Mouse (Mus musculus) embryonic facial prominence, embryonic 10.5 days (tissue): ENCODE results near the gene Smug1. TPM values are rescaled to one million over a fixed set of nuclear protein-coding genes. Genes with fewer than 3 reads are reported as not detected.

ENCODE experiments used
- DNase-seq: peaks from one replicate; pipeline ENCODE4 v3.0.0-alpha.2; 2017; ENCODE audit warnings: low spot score
- H3K27ac ChIP-seq: fragments of 300-500 bp; sonication (generic); replicated peaks from 2 replicates; pipeline ENCODE4 v1.5.1; 2016; ENCODE audit warnings: mild to moderate bottlenecking
- H3K27me3 ChIP-seq: fragments of 300-500 bp; sonication (generic); replicated peaks from 2 replicates; pipeline ENCODE4 v1.6.1; 2016; ENCODE audit warnings: low read depth, mild to moderate bottlenecking; ENCODE audit not compliant: poor library complexity, severe bottlenecking
- H3K36me3 ChIP-seq: fragments of 300-500 bp; sonication (generic); replicated peaks from 2 replicates; pipeline ENCODE4 v1.6.1; 2016; ENCODE audit warnings: mild to moderate bottlenecking, moderate library complexity
- H3K4me1 ChIP-seq: fragments of 300-500 bp; sonication (generic); 2 replicates; pipeline ENCODE4 v1.6.1; 2016
- H3K4me3 ChIP-seq: fragments of 300-500 bp; sonication (generic); 2 replicates; pipeline ENCODE4 v1.5.1; 2016; ENCODE audit warnings: mild to moderate bottlenecking, moderate library complexity
- H3K9me3 ChIP-seq: fragments of 300-500 bp; sonication (generic); 2 replicates; pipeline ENCODE4 v1.6.1; 2016; ENCODE audit warnings: mild to moderate bottlenecking
- WGBS: fragments of 180-500 bp; shearing (Covaris S2); methylation state at CpG from one replicate; pipeline ENCODE4 v1.1.7; 2016; 5-methylcytosine and 5-hydroxymethylcytosine counted together
- polyA plus RNA-seq: library from polyadenylated mRNA; unstranded; fragments of >200 nt; fragmentation: Nextera tagmentation; extraction: Ambion mirVana; gene quantifications from 2 replicates; pipeline ENCODE4 v1.2.1, GENCODE M21; 2016

The Smug1 gene
- polyA plus RNA-seq, 1 experiment from 2014 or later, result 19.6 TPM

GRCm38 (mm10) chr15:103171276-103171675, 4.4 kb upstream of the Smug1 start:
- Histone ChIP-seq H3K4me3 (no peak overlapping the region), H3K9me3 (no peaks in the 10 kb centered on the region), H3K4me1 (peaks cover 45% of the 10 kb centered on the region), H3K27me3 (peaks cover 100% of the 10 kb centered on the region), H3K36me3 (no peaks in the 10 kb centered on the region), H3K27ac (no peak overlapping the region)
- 7% methylated on average over 8 of the region's 8 CpGs for WGBS
- peak; percentile 44 for DNase-seq

DNA sequence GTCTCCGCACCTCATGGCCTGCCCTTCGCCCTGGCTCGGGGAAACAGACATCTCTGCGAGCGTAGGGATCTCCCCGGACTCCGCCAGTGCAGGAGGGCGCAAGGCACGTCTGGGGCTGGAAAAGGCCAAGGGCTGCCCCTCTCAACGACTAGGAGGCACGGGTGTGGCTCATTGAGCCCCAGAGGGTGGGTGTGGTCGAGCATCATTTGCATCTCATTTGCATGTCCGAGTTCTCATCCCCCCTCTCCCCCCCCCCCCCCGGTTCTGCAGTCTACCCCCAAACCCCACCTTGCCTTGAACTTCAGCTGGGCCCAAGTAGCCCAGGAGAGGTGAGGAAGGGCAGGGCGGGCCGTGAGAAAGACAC, 3.4 kb upstream of the Smug1 start:
- peak overlapping the region; percentile 61 for H3K4me3 ChIP-seq
- H3K27ac ChIP-seq, result peak overlapping the region; percentile 62; the same call in 1 of the 2 replicates
- 5% methylated on average over 16 of the region's 16 CpGs for WGBS
- peaks cover 100% of the 10 kb centered on the region for H3K27me3 ChIP-seq
- H3K9me3 ChIP-seq, result no peaks in the 10 kb centered on the region
- no peaks in the 10 kb centered on the region for H3K36me3 ChIP-seq
- H3K4me1 ChIP-seq, result peaks cover 48% of the 10 kb centered on the region
- no peak for DNase-seq

- Histone ChIP-seq H3K27ac (peak overlapping the region; percentile 62), H3K9me3 (no peaks in the 10 kb centered on the region), H3K4me1 (peaks cover 52% of the 10 kb centered on the region), H3K4me3 (peak overlapping the region; percentile 61), H3K36me3 (no peaks in the 10 kb centered on the region), H3K27me3 (peaks cover 99% of the 10 kb centered on the region)
- 3% methylated on average over 26 of the region's 26 CpGs for WGBS
- peak; percentile 74 for DNase-seq
These were observed 2.9 kb upstream of the Smug1 start for GRCm38 (mm10) chr15:103169612-103170315.

DNA sequence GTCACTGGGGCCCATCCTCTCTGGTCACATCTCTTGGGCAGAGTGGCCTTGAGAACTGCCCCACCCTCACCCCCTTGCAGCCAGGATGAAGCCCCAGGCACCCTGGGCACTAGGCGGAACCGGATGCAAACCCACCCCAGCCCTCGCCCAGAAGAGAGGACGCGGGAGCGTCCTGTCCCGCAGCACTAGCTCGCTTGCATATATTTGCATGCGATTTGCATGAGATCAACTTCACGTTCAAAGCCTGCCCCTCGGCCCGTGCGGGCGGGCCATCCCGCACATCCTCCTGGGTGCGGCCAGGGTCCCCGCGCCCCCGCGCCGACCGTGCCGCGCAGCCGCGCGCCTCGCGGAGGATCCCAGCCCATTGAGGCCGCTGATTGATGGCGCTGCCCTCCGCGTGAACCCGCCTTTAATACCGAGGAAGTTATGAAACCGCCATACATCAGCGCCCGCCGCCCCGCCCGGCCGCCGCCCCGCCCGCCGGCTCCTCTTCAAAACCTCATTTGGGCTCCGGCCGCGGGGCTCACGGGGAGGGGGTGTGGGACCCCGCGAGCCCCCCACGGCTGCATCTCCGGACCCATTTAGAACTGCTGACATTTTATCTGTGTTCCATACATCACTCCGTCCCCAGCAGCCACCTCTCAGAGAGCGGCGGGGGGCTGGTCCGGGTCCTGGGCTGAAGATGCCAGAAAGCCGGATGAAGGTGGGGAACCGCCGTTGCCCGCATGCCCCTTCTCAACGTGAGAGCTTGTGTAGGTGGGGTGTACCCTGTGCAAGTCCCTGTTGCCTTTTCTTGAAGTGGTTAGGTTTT, 2.1 kb upstream of the Smug1 start:
- peak overlapping the region; percentile 61 for H3K4me3 ChIP-seq
- H3K36me3 ChIP-seq, result no peaks in the 10 kb centered on the region
- no peaks in the 10 kb centered on the region for H3K9me3 ChIP-seq
- H3K27me3 ChIP-seq, result peaks cover 96% of the 10 kb centered on the region
- peak overlapping the region; percentile 40; the same call in 1 of the 2 replicates for H3K27ac ChIP-seq
- WGBS, result 1% methylated on average over 63 of the region's 63 CpGs
- peak; percentile 72 for DNase-seq
- peaks cover 52% of the 10 kb centered on the region for H3K4me1 ChIP-seq

GRCm38 (mm10) chr15:103167786-103168185, 894 bp upstream of the Smug1 start:
- H3K27me3 ChIP-seq, result peaks cover 84% of the 10 kb centered on the region
- H3K9me3 ChIP-seq, result no peaks in the 10 kb centered on the region
- no peak for DNase-seq
- peaks cover 57% of the 10 kb centered on the region for H3K4me1 ChIP-seq
- H3K36me3 ChIP-seq, result no peaks in the 10 kb centered on the region
- WGBS, result 6% methylated on average over 3 of the region's 3 CpGs
- peak overlapping the region; percentile 5; the same call in 1 of the 2 replicates for H3K4me3 ChIP-seq
- H3K27ac ChIP-seq, result no peak overlapping the region

- H3K27me3 ChIP-seq, result peaks cover 65% of the 10 kb centered on the region
- no peaks in the 10 kb centered on the region for H3K9me3 ChIP-seq
- H3K4me1 ChIP-seq, result peaks cover 57% of the 10 kb centered on the region
- no peak for DNase-seq
- H3K4me3 ChIP-seq, result no peak overlapping the region
- no peak overlapping the region for H3K27ac ChIP-seq
- no peaks in the 10 kb centered on the region for H3K36me3 ChIP-seq
- 42% methylated on average over 5 of the region's 5 CpGs for WGBS
These were observed 968 bp downstream of the Smug1 start for GRCm38 (mm10) chr15:103165924-103166323.

DNA sequence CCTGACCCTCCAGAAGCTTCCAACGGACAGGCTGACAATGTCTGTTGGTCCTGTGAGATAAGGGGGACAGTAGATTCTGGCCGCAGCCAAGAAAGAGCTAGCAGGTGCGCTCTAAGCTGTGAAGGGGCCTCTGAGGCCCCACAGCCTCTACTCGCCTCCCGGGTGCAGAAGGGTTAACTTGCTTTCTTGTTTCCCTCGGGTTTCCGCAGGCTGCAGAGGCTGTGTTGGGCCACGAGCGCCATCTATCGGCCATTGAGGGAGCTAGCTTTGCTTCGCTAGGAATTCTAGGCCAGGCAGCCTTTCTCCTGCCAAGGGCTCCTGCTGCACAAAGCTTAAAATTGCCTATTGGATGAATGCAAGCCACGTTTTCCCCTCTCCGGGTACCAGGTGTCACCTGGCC, 1.5 kb downstream of the Smug1 start:
- H3K36me3 ChIP-seq, result no peaks in the 10 kb centered on the region
- no peak overlapping the region for H3K4me3 ChIP-seq
- H3K4me1 ChIP-seq, result peaks cover 54% of the 10 kb centered on the region
- peak; percentile 92 for DNase-seq
- H3K27me3 ChIP-seq, result peaks cover 60% of the 10 kb centered on the region
- H3K27ac ChIP-seq, result no peak overlapping the region
- no peaks in the 10 kb centered on the region for H3K9me3 ChIP-seq
- WGBS, result under 1% methylated on average over 13 of the region's 13 CpGs

DNA sequence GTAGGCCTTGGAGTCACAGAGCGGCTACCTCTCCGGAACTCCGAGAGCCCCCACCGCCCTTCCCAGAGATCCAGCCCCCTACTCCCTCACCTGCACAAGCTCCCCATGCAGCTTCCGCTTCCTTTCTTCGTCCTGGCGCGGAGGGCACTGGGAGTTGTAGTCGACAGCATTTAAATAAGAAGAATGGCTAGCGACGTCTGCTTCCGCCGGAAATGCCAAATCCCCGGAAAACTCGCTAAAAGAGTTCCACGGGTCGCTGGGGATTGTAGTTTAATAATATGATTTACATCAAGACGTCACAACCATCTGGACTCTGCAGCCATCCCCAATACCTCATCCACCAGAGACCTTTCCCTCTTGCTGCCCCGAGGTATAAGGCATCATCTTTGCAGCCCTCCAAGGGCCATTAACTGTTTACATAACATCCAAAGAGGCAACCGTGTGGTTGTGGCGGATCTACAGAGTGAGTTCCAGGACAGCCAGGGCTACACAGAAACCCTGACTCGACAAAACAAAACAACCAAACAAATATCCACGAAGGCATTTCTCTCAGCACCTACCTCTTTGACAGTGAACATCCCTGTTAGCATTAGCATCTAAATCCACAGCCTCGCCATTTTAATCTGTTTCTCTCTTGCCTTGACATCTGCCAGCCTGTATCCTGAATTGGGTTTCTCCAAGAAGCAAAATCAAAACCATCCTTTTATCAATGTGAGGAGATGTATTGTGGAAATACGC, 3.5 kb downstream of the Smug1 start:
- Histone ChIP-seq H3K27me3 (peaks cover 43% of the 10 kb centered on the region), H3K9me3 (no peaks in the 10 kb centered on the region), H3K36me3 (no peaks in the 10 kb centered on the region), H3K4me1 (peaks cover 34% of the 10 kb centered on the region), H3K27ac (peak overlapping the region; percentile 83), H3K4me3 (peak overlapping the region; percentile 77)
- WGBS, result 8% methylated on average over 25 of the region's 25 CpGs
- DNase-seq, result peak; percentile 95

DNA sequence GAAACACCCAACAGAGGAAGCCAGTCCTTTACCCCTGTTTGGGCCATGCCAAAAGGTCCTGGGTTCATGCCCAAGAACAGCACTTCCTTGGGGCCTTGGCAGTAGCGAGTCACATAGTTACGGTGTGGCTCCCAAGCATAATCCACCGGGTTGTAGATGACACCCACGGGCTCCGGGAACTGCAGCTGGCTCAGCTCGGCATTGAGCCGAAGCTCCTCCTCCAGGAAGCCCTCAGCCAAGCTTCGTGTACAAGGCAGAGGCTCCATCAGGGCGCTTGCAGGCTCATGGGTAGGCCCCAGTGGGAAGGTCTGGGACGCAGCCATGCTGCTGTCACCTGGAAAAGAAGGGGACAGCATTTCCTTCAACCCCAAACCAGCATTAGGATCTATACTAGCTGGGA, 9.3 kb downstream of the Smug1 start:
- Histone ChIP-seq H3K4me1 (peaks cover 24% of the 10 kb centered on the region), H3K27ac (no peak overlapping the region), H3K9me3 (no peaks in the 10 kb centered on the region), H3K27me3 (peaks cover 57% of the 10 kb centered on the region), H3K4me3 (no peak overlapping the region), H3K36me3 (no peaks in the 10 kb centered on the region)
- no peak for DNase-seq
- WGBS, result 71% methylated on average over 10 of the region's 10 CpGs

- Histone ChIP-seq H3K27ac (no peak overlapping the region), H3K36me3 (no peaks in the 10 kb centered on the region), H3K4me1 (peaks cover 17% of the 10 kb centered on the region), H3K4me3 (no peak overlapping the region), H3K27me3 (peaks cover 62% of the 10 kb centered on the region), H3K9me3 (no peaks in the 10 kb centered on the region)
- WGBS, result 35% methylated on average over 7 of the region's 7 CpGs
- DNase-seq, result no peak
These were observed 10.0 kb downstream of the Smug1 start for GRCm38 (mm10) chr15:103156890-103157289.

DNA sequence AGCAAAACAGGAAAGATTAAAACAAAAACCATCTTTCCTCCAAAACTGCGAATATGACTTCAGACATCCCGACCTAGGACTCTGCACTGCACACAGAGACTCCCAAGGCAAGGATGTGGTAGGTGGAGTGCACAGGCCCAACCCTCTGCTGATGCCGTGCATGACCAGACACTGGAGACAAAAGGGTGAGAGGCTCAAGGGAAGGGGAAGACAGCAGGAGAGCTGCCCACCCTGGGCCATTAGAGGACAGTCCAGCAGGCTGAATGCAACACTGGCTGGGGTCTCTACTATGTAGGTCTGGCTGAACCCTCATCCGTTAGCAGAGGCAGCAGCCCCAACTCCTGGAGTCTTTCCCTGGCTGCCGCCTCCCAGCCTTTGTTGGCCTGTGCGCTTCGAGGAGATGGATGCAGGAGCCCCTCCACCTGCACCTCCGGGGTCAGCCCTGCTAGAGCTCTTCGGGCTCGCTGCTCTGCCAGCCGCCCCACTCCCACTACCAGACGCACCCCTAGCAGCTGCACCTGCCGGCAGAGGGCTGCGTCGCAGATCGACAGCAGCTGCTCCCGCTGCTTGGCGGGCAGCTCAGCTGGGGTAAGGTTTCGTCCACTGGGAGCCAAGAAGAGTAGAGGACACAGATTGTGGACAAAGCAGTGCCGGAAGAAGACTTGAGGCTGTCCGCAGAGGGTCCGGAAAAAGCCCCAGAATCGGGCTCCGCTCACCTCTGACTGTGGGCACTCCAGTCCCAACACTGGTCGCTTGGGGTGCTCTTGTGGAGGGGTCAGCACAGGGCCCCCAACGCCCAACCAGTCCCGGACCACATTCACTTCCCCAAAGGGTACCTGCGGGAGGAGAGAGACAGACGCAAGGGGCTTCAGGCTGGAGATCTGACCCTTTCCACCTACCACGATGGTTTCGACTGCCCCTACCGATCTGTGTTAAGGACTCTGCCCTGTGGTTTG, 11.2 kb downstream of the Smug1 start:
- H3K4me3 ChIP-seq, result peak overlapping the region; percentile 2; the same call in 1 of the 2 replicates
- H3K27ac ChIP-seq, result peak overlapping the region; percentile 32; the same call in 1 of the 2 replicates
- H3K9me3 ChIP-seq, result no peaks in the 10 kb centered on the region
- H3K4me1 ChIP-seq, result peaks cover 15% of the 10 kb centered on the region
- no peak for DNase-seq
- H3K27me3 ChIP-seq, result peaks cover 74% of the 10 kb centered on the region
- H3K36me3 ChIP-seq, result no peaks in the 10 kb centered on the region
- 18% methylated on average over 32 of the region's 32 CpGs for WGBS
